Mouse (Mus musculus) ZHBTc4 (cell line): Measurements from ENCODE around the gene Rsg1.

Source experiments
- DNase-seq: peaks from one replicate; pipeline ENCODE4 v3.0.0-alpha.2; 2011; ENCODE audit warnings: low read depth, low spot score

Gene Rsg1

GRCm38 (mm10) chr4:141274485-141275341 lies 61.0 kb downstream of the Rsg1 start:
- DNase-seq, result peak; percentile 50
